Mouse (Mus musculus): ENCODE data around the gene Taf9. TPM values are rescaled to one million over a fixed set of nuclear protein-coding genes. Genes with fewer than 3 reads are reported as not detected.

The Taf9 gene
- polyA plus RNA-seq, 1 experiment from 2014 or later, result 29.3 TPM

GRCm38 (mm10) chr13:100682837-100683236 lies 31.5 kb downstream of the Taf9 start:
- no peak for ATAC-seq (ENCODE audit: low FRiP score)
- Histone ChIP-seq H3K4me1 (no peaks in the 10 kb centered on the region), H3K27ac (no peak overlapping the region), H3K27me3 (no peaks in the 10 kb centered on the region), H3K9ac (no peak overlapping the region), H3K4me2 (no peak overlapping the region), H3K36me3 (replicated peaks) (no peaks in the 10 kb centered on the region), H3K4me3 (replicated peaks) (no peak overlapping the region), H3K9me3 (no peaks in the 10 kb centered on the region)
- 87% methylated on average over 2 of the region's 2 CpGs for WGBS

- H3K36me3 ChIP-seq (replicated peaks), result no peaks in the 10 kb centered on the region
- no peaks in the 10 kb centered on the region for H3K9me3 ChIP-seq
- H3K4me1 ChIP-seq, result no peaks in the 10 kb centered on the region
- no peak for ATAC-seq (ENCODE audit: low FRiP score)
- no peak overlapping the region for H3K9ac ChIP-seq
- H3K4me2 ChIP-seq, result no peak overlapping the region
- WGBS, result 79% methylated on average over 2 of the region's 2 CpGs
- H3K4me3 ChIP-seq (replicated peaks), result no peak overlapping the region
- H3K27ac ChIP-seq, result no peak overlapping the region
- H3K27me3 ChIP-seq, result no peaks in the 10 kb centered on the region
Observed at GRCm38 (mm10) chr13:100684355-100684754, 33.0 kb downstream of the Taf9 start.

GRCm38 (mm10) chr13:100687513-100687912 lies 36.1 kb downstream of the Taf9 start:
- no peak overlapping the region for H3K27ac ChIP-seq

GRCm38 (mm10) chr13:100697541-100697940 lies 46.2 kb downstream of the Taf9 start:
- 89% methylated on average over 3 of the region's 3 CpGs for WGBS
- Histone ChIP-seq H3K27ac (no peak overlapping the region), H3K27me3 (no peaks in the 10 kb centered on the region), H3K36me3 (replicated peaks) (peaks cover 43% of the 10 kb centered on the region), H3K4me2 (no peak overlapping the region), H3K9me3 (no peaks in the 10 kb centered on the region), H3K4me1 (no peaks in the 10 kb centered on the region), H3K9ac (no peak overlapping the region), H3K4me3 (replicated peaks) (no peak overlapping the region)
- ATAC-seq (ENCODE audit: low FRiP score), result no peak

More at GRCm38 (mm10) chr13:100687513-100687912, 36.1 kb downstream of the Taf9 start:
- H3K9ac ChIP-seq, result no peak overlapping the region
- no peak for ATAC-seq (ENCODE audit: low FRiP score)
- H3K27me3 ChIP-seq, result no peaks in the 10 kb centered on the region
- 70% methylated on average over 7 of the region's 7 CpGs for WGBS
- no peak overlapping the region for H3K4me2 ChIP-seq
- no peaks in the 10 kb centered on the region for H3K9me3 ChIP-seq
- H3K4me3 ChIP-seq (replicated peaks), result no peak overlapping the region
- H3K4me1 ChIP-seq, result no peaks in the 10 kb centered on the region
- H3K36me3 ChIP-seq (replicated peaks), result no peaks in the 10 kb centered on the region

GRCm38 (mm10) chr13:100698866-100699265 lies 47.5 kb downstream of the Taf9 start:
- no peak overlapping the region for H3K4me2 ChIP-seq
- H3K9me3 ChIP-seq, result no peaks in the 10 kb centered on the region
- H3K27ac ChIP-seq, result no peak overlapping the region
- no peaks in the 10 kb centered on the region for H3K4me1 ChIP-seq
- H3K4me3 ChIP-seq (replicated peaks), result no peak overlapping the region
- ATAC-seq (ENCODE audit: low FRiP score), result no peak
- 94% methylated on average over 10 of the region's 10 CpGs for WGBS
- no peaks in the 10 kb centered on the region for H3K27me3 ChIP-seq
- no peak overlapping the region for H3K9ac ChIP-seq
- peaks cover 55% of the 10 kb centered on the region for H3K36me3 ChIP-seq (replicated peaks)

- H3K9me3 ChIP-seq, result no peaks in the 10 kb centered on the region
- peaks cover 77% of the 10 kb centered on the region for H3K36me3 ChIP-seq (replicated peaks)
- no peaks in the 10 kb centered on the region for H3K4me1 ChIP-seq
- H3K4me2 ChIP-seq, result no peak overlapping the region
- ATAC-seq (ENCODE audit: low FRiP score), result no peak
- H3K9ac ChIP-seq, result no peak overlapping the region
- H3K27ac ChIP-seq, result no peak overlapping the region
- no peak overlapping the region for H3K4me3 ChIP-seq (replicated peaks)
- H3K27me3 ChIP-seq, result no peaks in the 10 kb centered on the region
- 95% methylated on average over 2 of the region's 2 CpGs for WGBS
Observed at GRCm38 (mm10) chr13:100703468-100703867, 52.1 kb downstream of the Taf9 start.

Other genes starting within 250 kb of the Taf9 start
- gene Naip1, start 198.7 kb upstream of the Taf9 start, polyA plus RNA-seq (2016; fragmentation: Nextera tagmentation; extraction: Ambion mirVana), result not detected in 2 replicates
- gene Gtf2h2, start 159.0 kb upstream of the Taf9 start, polyA plus RNA-seq (2016; fragmentation: Nextera tagmentation; extraction: Ambion mirVana), result 76.9 and 77.1 TPM in 2 replicates
- 2.9 and 3.4 TPM in 2 replicates for gene Ocln, start 98.9 kb upstream of the Taf9 start, polyA plus RNA-seq (2016; fragmentation: Nextera tagmentation; extraction: Ambion mirVana)
- 2.0 and 2.5 TPM in 2 replicates for gene Marveld2, start 34.6 kb upstream of the Taf9 start, polyA plus RNA-seq (2016; fragmentation: Nextera tagmentation; extraction: Ambion mirVana)
- 313 and 315 TPM in 2 replicates for gene Ak6, start 600 bp upstream of the Taf9 start, polyA plus RNA-seq (2016; fragmentation: Nextera tagmentation; extraction: Ambion mirVana)
- 24.6 and 24.7 TPM in 2 replicates for gene Rad17, start 528 bp upstream of the Taf9 start, polyA plus RNA-seq (2016; fragmentation: Nextera tagmentation; extraction: Ambion mirVana)
- 2.2 and 3.1 TPM in 2 replicates for gene Ccdc125, start 18.1 kb downstream of the Taf9 start, polyA plus RNA-seq (2016; fragmentation: Nextera tagmentation; extraction: Ambion mirVana)
- 63.7 and 66.2 TPM in 2 replicates for gene Cdk7, start 79.4 kb downstream of the Taf9 start, polyA plus RNA-seq (2016; fragmentation: Nextera tagmentation; extraction: Ambion mirVana)
- gene Mrps36, start 93.1 kb downstream of the Taf9 start, polyA plus RNA-seq (2016; fragmentation: Nextera tagmentation; extraction: Ambion mirVana), result 124 and 132 TPM in 2 replicates
- gene Cenph, start 124.3 kb downstream of the Taf9 start, polyA plus RNA-seq (2016; fragmentation: Nextera tagmentation; extraction: Ambion mirVana), result 46.3 and 48.9 TPM in 2 replicates
- gene Ccnb1, start 135.0 kb downstream of the Taf9 start, polyA plus RNA-seq (2016; fragmentation: Nextera tagmentation; extraction: Ambion mirVana), result 343 and 352 TPM in 2 replicates
- 44.5 and 47.1 TPM in 2 replicates for gene Slc30a5, start 181.8 kb downstream of the Taf9 start, polyA plus RNA-seq (2016; fragmentation: Nextera tagmentation; extraction: Ambion mirVana)

Data from forebrain, embryonic 12.5 days (tissue).